Mouse (Mus musculus) thymus, adult 2 months (tissue): ENCODE data around the gene Irs2. TPM values are rescaled to one million over a fixed set of nuclear protein-coding genes. Genes with fewer than 3 reads are reported as not detected.

Experiments
- DNase-seq: peaks from one replicate; pipeline ENCODE4 v3.0.0; 2021
- H3K27ac ChIP-seq: fragments of 200-500 bp; 2 replicates; pipeline ENCODE4 v1.5.1; 2012; ENCODE audit warnings: low read length, control low read depth; ENCODE audit not compliant: control insufficient read depth, insufficient read depth
- H3K27me3 ChIP-seq: fragments of 200-500 bp; 2 replicates; pipeline ENCODE4 v1.6.1; 2012; ENCODE audit warnings: mild to moderate bottlenecking, low read length, moderate library complexity, mixed read lengths; ENCODE audit not compliant: control insufficient read depth, insufficient read depth
- H3K36me3 ChIP-seq: fragments of 200-500 bp; 2 replicates; pipeline ENCODE4 v1.6.1; 2012; ENCODE audit warnings: mild to moderate bottlenecking, low read length, moderate library complexity; ENCODE audit not compliant: control insufficient read depth, insufficient read depth
- H3K4me1 ChIP-seq: fragments of 200-500 bp; replicated peaks from 2 replicates; pipeline ENCODE4 v1.6.1; 2012; ENCODE audit warnings: low read length; ENCODE audit not compliant: control insufficient read depth, insufficient read depth
- H3K4me3 ChIP-seq: fragments of 200-500 bp; 2 replicates; pipeline ENCODE4 v1.5.1; 2012; ENCODE audit warnings: mild to moderate bottlenecking, low read length, control low read depth, moderate library complexity; ENCODE audit not compliant: control insufficient read depth, insufficient read depth
- CTCF ChIP-seq: fragments of 200-500 bp; IDR thresholded peaks from 2 replicates; pipeline ENCODE4 v1.5.1; 2012; ENCODE audit warnings: mild to moderate bottlenecking, control low read depth, low read length, moderate library complexity, borderline replicate concordance; ENCODE audit not compliant: control insufficient read depth, poor library complexity, insufficient read depth; ENCODE audit errors: extremely low read depth
- POLR2A ChIP-seq: fragments of 200-500 bp; IDR thresholded peaks from 2 replicates; pipeline ENCODE4 v1.6.1; 2012; ENCODE audit warnings: mild to moderate bottlenecking, low read length, control low read depth, moderate library complexity; ENCODE audit not compliant: control insufficient read depth, poor library complexity, insufficient read depth; ENCODE audit errors: extremely low read depth
- WGBS: fragments of 180-500 bp; shearing (Covaris S2); methylation state at CpG from one replicate; pipeline ENCODE4 v1.1.7; 2018; 5-methylcytosine and 5-hydroxymethylcytosine counted together
- polyA plus RNA-seq: library from polyadenylated mRNA; depleted of rRNA; stranded (reverse); fragments of >200 nt; gene quantifications from 2 replicates; pipeline ENCODE4 v1.2.3, GENCODE M21; 2012

The Irs2 gene
- polyA plus RNA-seq, 1 experiment, result 17.1 TPM

- 0 out of 2 replicates have a peak, but pooled peaks have one; percentile 13 for TF ChIP-seq CTCF
- peak; percentile 40; the same call in 1 of the 2 replicates for TF ChIP-seq POLR2A
- H3K36me3 ChIP-seq, result no peaks in the 10 kb centered on the region
- DNase-seq, result peak; percentile 82
- peak overlapping the region; percentile 47 for H3K4me3 ChIP-seq
- no peaks in the 10 kb centered on the region for H3K27me3 ChIP-seq
- peaks cover 18% of the 10 kb centered on the region for H3K4me1 ChIP-seq
- 1% methylated on average over 23 of the region's 23 CpGs for WGBS
- no peak overlapping the region for H3K27ac ChIP-seq
Measured at GRCm38 (mm10) chr8:10945939-10946740, 62.1 kb downstream of the Irs2 start.

- H3K27me3 ChIP-seq, result no peaks in the 10 kb centered on the region
- H3K27ac ChIP-seq, result no peak overlapping the region
- no peaks in the 10 kb centered on the region for H3K36me3 ChIP-seq
- TF ChIP-seq POLR2A (no peak), CTCF (no peak)
- DNase-seq, result no peak
- 10% methylated on average over 2 of the region's 2 CpGs for WGBS
- H3K4me3 ChIP-seq, result no peak overlapping the region
- peaks cover 18% of the 10 kb centered on the region for H3K4me1 ChIP-seq
Measured at GRCm38 (mm10) chr8:10945490-10945889, 62.8 kb downstream of the Irs2 start.

GRCm38 (mm10) chr8:10943314-10944060 lies 64.8 kb downstream of the Irs2 start:
- TF ChIP-seq POLR2A (no peak), CTCF (no peak)
- H3K36me3 ChIP-seq, result no peaks in the 10 kb centered on the region
- WGBS, result 93% methylated on average over 9 of the region's 9 CpGs
- H3K4me1 ChIP-seq, result peaks cover 21% of the 10 kb centered on the region
- no peaks in the 10 kb centered on the region for H3K27me3 ChIP-seq
- H3K27ac ChIP-seq, result no peak overlapping the region
- no peak for DNase-seq
- H3K4me3 ChIP-seq, result no peak overlapping the region

GRCm38 (mm10) chr8:10939883-10940282 lies 68.4 kb downstream of the Irs2 start:
- no peak overlapping the region for H3K4me3 ChIP-seq
- TF ChIP-seq POLR2A (no peak), CTCF (no peak)
- WGBS, result 94% methylated on average over 6 of the region's 6 CpGs
- peaks cover 8% of the 10 kb centered on the region for H3K4me1 ChIP-seq
- H3K27me3 ChIP-seq, result no peaks in the 10 kb centered on the region
- no peak for DNase-seq
- no peaks in the 10 kb centered on the region for H3K36me3 ChIP-seq
- H3K27ac ChIP-seq, result no peak overlapping the region

- Histone ChIP-seq H3K36me3 (no peaks in the 10 kb centered on the region), H3K4me1 (peaks cover 8% of the 10 kb centered on the region), H3K27me3 (no peaks in the 10 kb centered on the region), H3K27ac (no peak overlapping the region), H3K4me3 (no peak overlapping the region)
- no peak for DNase-seq
- TF ChIP-seq POLR2A (no peak), CTCF (no peak)
- 95% methylated on average over 3 of the region's 3 CpGs for WGBS
Measured at GRCm38 (mm10) chr8:10939210-10939782, 69.0 kb downstream of the Irs2 start.

GRCm38 (mm10) chr8:10938284-10938683 lies 70.0 kb downstream of the Irs2 start:
- 49% methylated on average over 6 of the region's 6 CpGs for WGBS
- TF ChIP-seq CTCF (no peak), POLR2A (no peak)
- no peak for DNase-seq
- Histone ChIP-seq H3K4me3 (no peak overlapping the region), H3K27me3 (no peaks in the 10 kb centered on the region), H3K4me1 (peaks cover 8% of the 10 kb centered on the region), H3K27ac (no peak overlapping the region), H3K36me3 (no peaks in the 10 kb centered on the region)
